Mouse (Mus musculus) adrenal gland, postnatal 4 days (tissue): ENCODE measurements around the gene Skil. TPM values are rescaled to one million over a fixed set of nuclear protein-coding genes. Genes with fewer than 3 reads are reported as not detected.

Source experiments
- DNase-seq, 2 experiments: peaks; one replicate each; pipeline ENCODE4 v3.0.0; 2021 to 2022; ENCODE audit warnings: low spot score in 2 of 2, mixed read lengths in 2 of 2
- total RNA-seq, 2 experiments: library from RNA; stranded (reverse); gene quantifications; 2 replicates each; pipeline ENCODE4 v1.2.3; 2021

Gene Skil
- total RNA-seq, 2 experiments from 2014 or later = 41.5 to 46.1 TPM

DNA sequence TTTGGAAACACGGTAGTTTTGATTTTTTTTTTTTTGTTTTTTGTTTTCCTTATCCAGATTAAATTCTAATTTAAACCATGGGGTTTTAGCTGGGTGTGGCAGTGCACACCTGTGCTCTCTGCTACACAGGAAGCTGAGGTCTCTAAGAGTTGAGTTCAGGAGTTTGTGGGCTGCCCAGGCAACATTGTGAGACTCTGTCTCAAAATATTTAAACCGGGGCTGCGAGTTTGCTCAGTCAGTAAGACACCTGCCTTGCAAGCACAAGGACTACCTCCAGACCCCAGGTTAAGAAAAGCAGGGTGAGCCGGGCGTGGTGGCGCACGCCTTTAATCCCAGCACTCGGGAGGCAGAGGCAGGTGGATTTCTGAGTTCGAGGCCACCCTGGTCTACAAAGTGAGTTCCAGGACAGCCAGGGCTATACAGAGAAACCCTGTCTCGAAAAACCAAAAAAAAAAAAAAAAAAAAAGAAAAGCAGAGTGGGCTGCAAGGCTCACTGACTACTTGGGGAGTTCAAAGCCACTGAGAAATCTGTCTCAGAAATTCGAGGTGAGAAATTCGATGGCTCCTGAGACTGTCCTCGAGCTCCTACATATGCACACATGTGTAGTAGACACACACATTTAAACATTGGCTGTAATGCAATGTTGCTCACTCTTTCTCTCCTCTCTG is 11.9 kb upstream of the Skil start:
- DNase-seq = no peak

DNA sequence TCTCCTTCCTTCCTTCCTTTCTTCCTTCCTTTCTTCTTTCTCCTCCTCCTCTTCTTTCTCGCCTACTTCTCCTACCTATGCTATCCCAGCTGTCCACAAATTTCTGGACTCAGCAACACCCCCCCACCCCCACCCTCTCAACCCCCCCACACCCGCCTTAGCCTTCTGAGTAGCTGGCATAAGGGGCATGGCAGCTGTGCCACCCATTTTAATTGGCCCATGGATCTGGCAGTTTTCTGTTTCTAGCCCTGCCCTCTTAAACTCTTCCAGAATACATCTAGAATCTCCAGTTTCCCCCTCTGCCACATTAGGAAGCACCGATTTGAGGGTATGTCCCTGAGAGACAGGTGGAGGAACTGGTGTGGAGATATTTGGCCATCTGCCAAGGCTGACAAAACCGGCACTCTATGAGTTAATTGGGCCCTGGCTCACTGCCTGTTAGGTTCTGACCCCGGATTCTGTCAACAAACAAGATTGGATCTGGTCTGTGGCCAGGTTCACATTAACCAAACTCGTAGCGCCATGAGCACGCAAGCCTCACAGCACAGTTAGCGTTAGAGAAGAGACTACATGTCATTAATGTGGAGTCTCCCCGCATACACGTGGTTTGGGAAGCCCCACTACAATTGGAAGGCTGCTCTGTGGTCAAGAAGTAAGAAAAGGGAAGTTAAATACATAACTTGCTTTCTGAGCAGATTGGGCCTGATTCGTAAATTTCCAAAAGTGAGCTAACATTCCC is 11.2 kb upstream of the Skil start:
- peak in 1 of 2 experiments; percentile 22 for DNase-seq

DNA sequence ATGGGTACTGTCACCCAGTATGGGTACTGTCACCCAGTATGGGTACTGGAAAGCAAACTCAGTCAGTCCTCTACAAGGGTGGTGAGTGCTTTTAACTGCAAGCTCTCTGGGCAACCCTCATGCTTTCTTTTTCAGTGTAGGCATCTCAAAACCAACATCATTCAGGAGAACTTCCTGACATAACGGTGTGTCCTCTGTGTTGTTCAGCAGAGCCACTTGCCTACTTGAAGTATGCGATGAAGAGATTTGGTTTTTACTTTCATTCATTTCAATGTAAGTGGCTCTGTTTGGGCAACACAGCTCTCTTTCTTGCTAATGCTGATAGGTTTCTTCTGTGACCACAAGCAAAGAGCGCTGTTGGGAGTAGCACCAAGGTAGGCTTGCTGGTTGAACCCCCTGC is 9.9 kb upstream of the Skil start:
- DNase-seq = no peak

DNA sequence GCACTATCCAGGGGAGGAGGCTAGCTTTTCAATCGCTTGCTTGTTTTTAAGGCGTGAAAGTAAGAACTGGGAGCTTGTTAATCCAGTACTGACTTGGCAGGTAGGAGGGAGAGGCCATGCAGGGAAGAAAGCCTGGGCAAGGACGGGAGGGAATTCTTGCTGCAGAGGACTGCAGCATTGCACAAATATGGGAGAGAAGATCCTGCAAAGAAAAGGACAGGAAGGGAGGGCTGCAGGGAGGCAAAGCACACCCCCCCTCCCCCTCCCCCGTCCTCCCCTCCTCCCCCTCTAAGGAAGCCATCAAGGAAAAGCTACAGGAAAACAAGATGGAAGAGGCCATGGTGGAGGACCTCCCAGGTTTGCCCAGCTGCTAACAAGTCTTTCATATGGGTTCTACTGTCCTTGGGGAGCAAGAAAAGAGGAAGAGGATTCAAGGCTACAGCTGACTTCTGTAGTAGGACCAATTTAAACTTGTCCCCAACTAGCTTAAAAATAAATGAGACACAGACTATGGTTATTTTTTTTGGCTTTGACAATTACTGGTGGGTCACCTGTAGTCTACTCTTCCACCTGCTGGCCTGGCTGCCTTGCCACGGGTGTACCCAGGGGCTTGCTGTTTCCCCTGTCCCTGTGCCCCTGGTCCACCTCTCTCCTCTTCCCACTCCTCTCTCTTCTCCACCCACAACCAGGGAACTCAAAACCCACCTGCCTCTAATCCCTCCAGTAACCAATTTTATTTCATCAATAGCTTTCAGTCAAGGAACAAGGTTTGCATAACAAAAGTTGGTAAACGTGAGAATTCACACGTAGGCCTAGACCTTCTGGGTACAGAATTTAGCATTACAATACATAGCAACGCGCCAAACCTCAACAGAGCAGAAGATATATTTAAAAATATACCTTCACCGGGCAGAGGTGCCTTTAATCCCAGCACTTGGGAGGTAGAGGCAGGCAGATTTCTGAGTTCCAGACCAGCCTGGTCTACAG is 5.8 kb upstream of the Skil start:
- DNase-seq = no peak

DNA sequence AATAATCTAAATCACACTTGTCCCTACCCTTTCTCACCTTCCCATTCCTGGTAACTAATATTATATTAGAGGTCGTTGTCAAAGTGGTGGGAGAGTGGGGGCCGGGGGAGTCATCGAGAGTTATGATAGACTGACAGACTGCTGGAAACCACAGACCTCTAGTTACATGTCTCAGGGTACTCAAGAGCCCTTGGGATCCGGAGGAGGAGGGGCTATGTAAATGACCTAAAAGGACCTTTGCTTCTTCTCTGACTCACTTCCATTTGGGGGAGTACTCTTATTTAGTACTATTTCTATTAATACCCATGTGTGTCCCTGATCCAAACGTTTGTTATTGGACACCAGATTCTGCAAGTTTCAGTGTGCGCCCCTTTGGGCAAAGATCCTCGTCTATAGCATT is 4.9 kb upstream of the Skil start:
- DNase-seq = no peak

DNA sequence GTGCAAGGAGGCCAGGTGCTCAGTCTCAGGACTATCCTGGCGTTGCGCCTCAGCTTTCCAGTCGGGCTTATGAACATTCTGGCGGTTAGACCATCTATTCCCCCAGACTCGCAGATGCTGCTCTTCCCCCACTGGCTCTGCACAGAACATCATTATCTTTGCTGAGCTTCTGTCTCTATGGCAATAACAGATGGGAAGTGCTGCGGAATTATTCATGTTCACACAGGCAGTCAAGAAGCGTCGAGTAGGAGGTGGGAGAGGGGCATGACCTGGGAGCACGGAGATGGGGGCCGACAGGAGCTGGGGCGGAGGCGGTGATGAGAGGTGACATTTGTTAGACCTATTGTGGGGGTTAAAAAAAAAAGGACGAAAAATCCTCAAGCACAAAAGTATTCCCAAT is 1.7 kb upstream of the Skil start:
- no peak for DNase-seq

DNA sequence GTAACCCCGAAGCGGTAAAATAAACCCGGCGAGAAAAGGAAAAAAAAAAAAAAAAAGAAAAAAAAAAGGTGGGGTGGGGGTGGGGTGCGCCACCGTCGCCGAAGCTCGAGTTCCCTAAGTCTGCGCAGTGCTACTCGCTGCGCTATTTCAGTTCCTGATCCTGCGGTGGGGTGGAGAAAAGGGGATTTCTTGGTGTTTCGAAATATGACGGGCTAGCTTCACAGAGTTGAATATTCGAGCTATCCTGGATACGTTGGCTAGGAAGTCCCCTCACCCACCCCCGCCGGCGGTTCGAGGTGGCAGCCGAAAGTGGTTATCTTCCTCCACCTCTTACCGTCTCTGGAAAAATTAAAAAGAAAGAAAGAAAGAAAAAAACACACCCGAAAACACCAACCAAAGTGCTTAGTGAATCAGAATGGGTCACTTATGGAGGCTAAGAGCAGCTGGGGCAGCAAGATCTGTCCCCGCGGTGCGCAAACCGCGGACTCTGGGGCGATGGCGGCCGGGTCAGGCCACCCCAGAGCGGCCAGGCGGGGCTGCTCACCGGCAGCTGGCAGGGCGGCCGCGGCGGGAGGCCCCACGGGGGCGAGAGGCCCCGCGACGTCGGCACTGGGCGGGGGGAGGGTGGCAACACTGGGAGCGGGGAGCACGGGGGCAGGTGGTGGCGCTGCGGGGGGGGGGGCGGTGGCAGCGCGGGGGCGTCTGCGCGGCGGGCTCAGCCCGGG is 1.1 kb upstream of the Skil start:
- peak; percentile 35 to 47 for DNase-seq

DNA sequence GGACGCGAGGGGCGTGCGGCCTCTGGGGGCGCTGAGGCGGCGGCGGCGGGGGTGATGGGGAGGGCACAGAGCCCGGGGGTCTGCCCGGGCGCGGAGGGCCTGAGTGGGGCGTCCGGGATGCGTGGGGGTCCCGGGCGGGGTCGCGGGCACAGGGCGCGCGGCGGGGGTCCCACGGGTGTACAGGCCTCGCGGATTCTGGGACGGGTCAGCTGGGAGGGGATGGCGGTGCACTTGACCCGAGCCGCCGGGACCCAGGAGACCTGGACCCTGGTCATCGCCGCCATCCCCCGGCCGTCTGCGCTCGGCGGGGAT is 277 bp downstream of the Skil start:
- no peak for DNase-seq

DNA sequence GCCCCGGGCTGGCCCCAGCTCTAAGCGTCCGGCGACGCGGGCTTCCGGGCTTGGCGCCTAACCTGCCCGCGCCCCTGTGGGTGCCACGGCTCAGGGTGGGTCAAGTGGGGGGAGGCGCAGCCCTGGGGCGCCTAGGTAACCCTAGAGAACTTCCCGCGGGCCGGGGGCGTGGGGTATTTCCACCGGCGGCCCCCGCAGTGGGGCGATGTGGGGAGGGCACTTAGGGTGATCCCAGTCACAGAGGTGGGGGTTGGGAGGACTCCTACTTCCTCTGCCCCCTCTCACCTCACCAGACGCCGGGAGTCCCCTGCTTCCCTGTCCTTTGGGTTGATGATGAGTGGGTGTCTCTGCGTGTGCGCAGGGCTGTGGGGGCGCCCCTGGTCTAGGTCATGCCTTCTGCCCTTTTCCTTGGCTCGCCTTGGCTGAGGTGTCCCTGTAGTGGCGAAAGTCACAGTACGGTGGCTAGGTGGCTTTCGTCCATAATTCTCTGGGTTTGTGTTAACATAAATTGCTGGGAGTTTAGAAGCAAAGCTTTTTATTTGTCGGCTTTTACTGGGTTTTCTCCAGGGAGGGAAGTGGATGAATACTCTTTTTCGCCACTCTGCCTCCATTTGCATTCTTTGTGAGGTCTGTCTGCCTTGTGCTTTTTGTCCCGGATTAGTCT is 765 bp downstream of the Skil start:
- peak; percentile 12 to 33 for DNase-seq

DNA sequence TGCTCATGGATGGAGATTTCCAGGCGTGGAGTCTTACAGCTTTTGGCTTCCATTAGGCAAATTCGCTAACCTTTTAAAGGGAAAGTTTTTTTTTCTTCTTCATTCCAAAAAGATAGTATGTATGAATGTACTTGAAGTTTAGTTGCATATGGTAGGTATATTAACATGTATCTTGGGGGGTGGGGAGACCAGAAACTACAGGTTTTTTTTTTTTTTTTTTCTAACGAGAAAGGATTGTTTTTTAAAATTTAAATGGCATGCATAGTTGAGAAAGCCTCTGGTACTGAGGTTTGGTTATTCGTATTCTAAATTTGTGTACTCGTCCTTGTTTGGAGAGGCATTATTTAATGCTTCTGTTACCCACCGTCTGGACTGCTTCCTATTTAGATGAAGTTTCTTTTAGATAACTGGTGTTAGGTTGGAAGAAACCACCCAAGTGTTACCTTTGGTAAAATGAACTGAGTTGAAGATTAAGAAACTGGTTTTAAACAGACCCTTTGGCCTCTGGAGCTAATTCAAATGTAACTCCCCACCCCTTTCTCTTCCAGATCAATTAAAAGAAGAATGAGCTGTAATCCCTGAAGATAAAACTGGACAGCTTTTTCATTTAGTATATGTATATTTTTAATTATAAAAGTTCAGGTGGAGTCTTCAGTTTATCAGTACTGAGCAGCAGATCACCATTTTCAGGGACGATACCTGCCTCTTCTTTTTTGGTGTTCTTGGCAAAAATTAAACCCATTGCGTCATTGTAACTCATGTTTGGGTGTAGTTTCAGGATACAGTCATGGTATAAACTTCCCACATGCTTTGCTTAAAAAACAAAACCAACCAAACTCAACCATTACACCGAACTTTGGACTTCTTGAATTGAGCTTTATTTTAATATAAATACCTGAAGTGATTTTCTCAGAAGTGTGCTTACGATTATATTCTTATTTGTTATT is 1.6 kb downstream of the Skil start:
- DNase-seq = no peak

DNA sequence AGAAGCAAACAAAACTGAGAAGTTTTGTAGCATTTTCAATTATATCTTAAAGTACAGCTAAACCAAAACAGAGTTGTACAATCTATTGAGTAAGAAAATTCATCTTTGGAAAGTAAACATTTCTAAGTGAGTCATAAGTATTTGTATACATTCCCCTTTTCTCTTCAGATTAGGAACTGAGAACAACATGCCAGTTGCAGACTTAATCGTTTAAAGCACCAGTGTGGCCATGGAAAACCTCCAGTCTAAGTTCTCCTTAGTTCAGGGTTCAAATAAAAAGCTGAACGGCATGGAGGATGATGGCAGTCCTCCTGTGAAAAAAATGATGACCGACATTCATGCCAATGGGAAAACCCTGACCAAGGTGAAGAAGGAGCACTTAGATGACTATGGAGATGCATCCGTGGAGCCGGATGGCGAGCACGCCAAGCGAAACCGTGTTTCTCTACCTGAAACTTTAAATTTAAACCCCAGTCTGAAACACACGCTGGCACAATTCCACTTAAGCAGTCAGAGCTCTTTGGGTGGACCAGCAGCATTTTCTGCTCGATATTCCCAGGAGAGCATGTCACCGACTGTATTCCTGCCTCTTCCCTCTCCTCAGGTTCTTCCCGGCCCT is 2.4 kb downstream of the Skil start:
- no peak for DNase-seq

DNA sequence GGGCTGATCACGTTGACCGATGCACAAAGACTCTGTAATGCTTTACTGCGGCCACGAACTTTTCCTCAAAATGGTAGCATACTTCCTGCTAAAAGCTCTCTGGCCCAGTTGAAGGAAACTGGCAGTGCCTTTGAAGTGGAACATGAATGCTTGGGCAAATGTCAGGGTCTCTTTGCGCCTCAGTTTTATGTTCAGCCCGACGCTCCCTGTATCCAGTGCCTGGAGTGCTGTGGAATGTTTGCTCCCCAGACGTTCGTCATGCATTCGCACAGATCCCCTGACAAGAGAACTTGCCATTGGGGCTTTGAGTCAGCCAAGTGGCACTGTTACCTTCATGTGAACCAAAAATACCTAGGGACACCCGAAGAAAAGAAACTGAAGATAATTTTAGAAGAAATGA is 3.1 kb downstream of the Skil start:
- no peak for DNase-seq

DNA sequence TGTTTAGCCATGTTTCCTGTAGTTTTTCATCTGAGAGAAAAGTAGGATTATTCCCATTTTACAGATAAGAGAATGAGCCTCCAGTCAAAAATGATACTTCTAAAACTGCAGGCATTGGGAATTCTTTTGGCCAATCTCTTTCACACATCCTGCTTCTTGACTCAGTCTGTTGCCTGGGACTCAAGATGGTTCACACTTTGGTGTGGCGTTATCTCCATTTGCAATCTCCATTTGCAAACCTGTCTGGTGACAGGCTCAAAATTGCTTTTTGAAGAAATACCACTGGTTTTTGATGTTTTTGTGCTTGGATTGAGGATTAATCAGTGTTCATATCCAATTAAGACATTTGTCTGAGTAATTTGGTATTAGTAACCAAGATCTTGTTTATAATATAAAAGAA is 3.7 kb downstream of the Skil start:
- no peak for DNase-seq

DNA sequence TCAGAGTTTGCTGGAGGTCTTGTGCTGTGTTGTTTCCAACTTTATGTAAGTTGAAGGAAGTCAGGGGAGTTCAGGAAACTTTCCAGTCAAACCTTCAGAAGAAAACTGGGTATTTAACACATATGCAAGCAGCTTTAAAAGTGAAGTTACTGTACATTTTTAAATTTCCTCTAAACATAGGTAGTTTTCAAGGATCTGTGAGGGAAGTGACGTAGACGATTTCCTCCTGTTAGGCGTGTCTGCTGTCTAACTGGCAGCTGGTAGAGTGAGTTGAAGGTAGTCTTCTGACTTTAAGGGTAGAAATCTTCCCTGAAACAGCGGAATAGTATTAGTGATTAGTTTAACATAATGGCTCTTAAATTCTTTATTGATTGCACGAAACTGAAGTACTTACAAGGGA is 5.2 kb downstream of the Skil start:
- DNase-seq = no peak

DNA sequence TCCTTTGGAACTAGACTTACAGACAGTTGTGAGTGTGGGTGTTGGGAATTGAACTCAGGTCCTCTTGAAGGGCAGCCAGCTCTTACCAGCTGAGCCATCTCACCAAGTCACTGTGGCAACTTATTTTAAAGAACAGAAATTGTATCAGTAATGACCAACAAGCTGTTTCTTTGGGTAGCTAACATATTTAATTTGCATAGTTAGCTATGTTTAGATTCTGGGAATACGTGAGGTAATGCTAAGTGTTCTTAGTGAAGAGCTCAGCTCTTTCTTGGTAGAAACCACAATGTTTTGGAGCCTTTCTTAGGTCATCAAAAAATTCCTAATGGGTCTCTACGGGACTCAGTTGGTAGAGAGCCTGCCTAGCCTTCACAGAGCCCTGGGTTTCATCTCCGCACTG is 5.9 kb downstream of the Skil start:
- no peak for DNase-seq

DNA sequence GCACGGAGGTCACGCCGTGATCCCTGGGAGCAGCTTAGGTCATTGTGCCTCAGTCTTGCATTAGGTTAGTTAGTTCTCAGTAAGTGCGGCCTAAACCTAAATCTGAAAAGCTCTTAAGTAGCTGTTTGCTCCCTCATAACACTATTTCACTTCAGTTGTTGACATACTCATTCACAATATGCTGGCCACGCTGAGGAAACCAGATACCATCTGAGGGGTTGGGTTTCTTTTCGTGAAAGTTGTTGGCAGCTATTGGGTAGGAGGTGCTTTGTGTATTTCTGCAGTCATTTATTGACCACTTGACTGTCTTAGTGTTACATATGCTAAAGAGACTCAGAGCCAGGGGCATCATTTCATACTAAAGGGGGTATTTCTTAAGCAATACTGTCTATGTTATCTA is 10.1 kb downstream of the Skil start:
- DNase-seq = no peak

DNA sequence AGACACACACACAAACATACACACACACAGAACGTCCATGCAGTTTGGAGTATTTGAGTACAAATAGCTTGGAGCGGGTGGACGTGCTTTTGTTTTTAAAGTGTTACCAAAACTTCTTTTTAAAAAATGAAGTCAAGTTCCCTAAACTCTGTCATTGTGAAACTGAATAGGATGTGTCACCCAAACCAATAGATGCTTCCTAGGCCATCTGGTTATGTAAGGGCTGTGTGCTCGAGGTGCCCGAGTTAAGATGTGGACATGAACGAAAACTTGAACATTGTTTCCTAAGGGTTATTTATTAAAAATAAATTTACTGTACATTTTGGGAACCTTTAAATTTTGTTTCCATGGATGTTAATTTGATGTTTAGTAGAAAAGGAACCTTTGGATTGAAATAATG is 11.7 kb downstream of the Skil start:
- no peak for DNase-seq

DNA sequence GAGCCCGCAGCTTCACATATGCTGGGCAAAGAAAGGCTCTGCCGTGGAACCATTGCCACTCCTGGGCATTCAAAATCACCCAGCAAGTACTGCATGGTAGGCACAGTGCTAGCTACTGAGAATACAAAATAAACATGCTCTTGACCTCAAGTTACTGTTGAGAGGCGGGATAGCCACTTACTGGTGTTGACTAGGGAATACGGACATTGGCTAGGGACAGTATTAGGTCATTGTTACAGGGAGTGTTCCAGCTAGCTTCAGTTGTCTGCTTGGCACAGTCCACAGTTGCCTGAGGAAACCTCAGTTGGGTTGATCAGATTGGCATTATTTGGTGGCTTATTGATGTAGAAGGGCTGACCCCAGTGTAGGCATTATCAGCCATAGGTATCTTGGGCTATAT is 12.8 kb downstream of the Skil start:
- DNase-seq = no peak

DNA sequence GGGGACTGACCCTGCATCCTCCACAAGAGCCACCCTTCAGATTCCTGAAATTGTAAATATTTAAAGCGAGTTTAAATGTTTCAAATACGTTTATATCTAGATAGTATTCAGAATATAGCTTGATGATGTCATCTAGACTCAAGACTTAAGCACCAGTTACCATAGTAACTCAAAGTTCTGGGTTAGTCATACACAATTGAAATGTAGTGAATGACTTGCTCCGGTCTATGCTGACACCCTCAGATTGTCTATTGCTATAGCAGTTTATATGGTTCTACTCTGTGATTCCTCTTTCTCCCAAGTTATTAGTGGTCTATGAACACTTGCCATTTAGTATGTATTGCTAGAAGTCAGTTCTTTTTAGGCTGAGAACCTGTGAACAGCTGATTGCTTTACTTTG is 14.2 kb downstream of the Skil start:
- no peak for DNase-seq
